Mouse (Mus musculus) lung, postnatal 4 days (tissue): ENCODE results near the gene Itga7.

Experiments
- DNase-seq, 2 experiments: peaks; one replicate each; pipeline ENCODE4 v3.0.0; 2021

The Itga7 gene

DNA sequence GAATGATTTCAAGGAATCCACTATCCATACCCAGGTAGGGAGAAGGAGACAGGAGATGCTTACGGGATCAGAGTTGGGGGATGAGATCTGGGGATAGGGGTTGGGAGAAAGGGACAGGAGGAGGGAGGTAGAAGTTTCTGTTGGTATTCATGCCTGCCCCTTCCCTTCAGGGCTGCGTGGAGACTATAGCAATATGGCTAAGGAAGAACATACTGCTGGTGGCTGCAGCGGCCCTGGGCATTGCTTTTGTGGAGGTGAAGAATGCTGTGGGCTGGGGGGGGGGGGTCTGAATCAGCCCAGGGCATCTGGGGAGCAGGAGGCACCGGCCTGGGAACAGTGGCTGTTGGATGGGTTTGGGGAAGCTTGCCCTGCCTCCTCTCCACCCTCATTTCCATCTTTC is 21.4 kb upstream of the Itga7 start:
- no peak for DNase-seq

- no peak for DNase-seq
These were observed 20.8 kb upstream of the Itga7 start for GRCm38 (mm10) chr10:128912791-128913190.

DNA sequence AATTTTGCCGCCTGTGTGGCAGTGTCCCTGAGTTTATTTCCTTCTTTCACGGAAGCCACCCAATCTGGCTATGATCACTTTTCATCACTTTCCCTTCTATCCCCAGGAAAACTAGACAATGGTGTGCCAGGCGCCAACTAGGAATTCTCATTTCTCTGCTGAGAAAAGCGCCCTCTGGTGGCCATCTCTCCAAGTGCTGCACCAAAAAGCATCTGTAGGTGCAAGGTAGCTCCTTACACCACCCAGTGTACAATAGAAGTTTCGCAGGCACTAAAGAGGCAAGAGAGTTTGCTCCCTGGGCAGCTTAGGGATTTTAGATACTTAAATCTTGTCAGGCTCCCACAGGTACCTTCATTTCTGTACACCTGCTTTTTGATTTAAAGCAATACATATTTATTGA is 20.4 kb upstream of the Itga7 start:
- DNase-seq, result peak; percentile 85 to 92

GRCm38 (mm10) chr10:128913696-128914095 is 19.9 kb upstream of the Itga7 start:
- no peak for DNase-seq

DNA sequence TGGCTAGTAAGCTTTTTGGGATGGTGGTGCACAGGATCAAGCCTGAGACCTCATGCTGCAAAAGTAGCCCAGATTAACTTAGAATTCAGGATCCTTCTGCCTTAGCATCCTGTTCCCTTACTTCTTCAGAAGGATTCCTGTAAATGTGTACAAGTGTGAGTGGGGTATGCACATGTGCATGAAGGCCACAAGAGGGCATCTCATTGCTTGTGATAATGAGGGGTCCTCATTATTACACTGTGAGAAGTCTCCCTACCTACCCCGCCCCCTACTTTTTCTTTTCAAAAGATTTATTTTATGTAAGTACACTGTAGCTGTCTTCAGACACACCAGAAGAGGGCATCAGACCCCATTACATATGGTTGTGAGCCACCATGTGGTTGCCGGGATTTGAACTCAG is 18.1 kb upstream of the Itga7 start:
- no peak for DNase-seq

DNA sequence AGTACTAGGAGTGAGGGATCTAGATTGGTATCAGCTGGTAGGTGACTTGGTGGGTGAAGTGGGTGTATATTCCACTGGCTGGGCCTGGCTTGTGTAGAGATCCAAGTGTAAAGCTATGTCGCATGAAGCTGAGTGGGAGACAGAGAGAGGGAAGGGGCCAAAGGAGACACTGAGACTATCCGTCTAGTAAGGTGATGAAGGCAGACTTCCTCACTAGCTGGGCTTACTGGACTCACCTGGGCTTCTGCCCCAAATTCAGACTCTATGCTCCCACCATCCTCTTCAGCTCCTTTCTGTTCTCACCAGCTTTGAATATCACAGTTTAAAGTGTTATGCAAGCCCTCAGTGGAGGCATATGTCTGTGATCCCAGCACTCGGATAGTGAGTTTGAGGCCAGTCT is 17.0 kb upstream of the Itga7 start:
- DNase-seq, result no peak

GRCm38 (mm10) chr10:128917400-128917799 is 16.2 kb upstream of the Itga7 start:
- no peak for DNase-seq

- DNase-seq, result peak in 1 of 2 experiments; percentile 64
These were observed 15.4 kb upstream of the Itga7 start for GRCm38 (mm10) chr10:128918246-128918645.

GRCm38 (mm10) chr10:128919203-128919631 is 14.4 kb upstream of the Itga7 start:
- DNase-seq, result peak in 1 of 2 experiments; percentile 53

DNA sequence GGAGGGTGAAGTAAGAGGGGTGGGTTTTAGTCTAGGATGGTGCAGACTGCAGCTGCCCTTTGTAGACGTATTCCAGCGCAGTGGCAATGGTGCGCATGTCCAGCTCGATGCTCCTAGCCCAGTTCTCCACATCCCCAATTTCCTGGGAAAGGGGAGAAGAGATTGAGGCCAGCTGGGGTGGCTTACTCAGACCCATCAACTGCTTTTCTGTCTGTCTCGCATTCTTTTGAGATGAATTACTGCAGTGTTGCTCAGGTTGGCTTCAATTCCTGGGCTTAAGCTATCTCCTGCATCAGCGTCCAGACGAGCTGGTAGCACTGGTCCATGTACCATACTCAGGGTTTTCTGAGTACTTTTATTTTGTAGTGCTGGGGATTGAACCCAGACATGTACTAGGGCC is 13.7 kb upstream of the Itga7 start:
- no peak for DNase-seq

GRCm38 (mm10) chr10:128920736-128921161 is 12.9 kb upstream of the Itga7 start:
- peak in 1 of 2 experiments; percentile 53 for DNase-seq

- no peak for DNase-seq
These were observed 12.4 kb upstream of the Itga7 start for GRCm38 (mm10) chr10:128921251-128921650.

GRCm38 (mm10) chr10:128921883-128922821 is 11.5 kb upstream of the Itga7 start:
- DNase-seq, result no peak

GRCm38 (mm10) chr10:128922822-128923012 is 10.9 kb upstream of the Itga7 start, which contains the start of gene Rdh5:
Rdh5 (minus strand) TSS chr10:128922888.
- DNase-seq, result no peak

GRCm38 (mm10) chr10:128923013-128923691 is 10.5 kb upstream of the Itga7 start:
- DNase-seq, result peak; percentile 97 to 98

DNA sequence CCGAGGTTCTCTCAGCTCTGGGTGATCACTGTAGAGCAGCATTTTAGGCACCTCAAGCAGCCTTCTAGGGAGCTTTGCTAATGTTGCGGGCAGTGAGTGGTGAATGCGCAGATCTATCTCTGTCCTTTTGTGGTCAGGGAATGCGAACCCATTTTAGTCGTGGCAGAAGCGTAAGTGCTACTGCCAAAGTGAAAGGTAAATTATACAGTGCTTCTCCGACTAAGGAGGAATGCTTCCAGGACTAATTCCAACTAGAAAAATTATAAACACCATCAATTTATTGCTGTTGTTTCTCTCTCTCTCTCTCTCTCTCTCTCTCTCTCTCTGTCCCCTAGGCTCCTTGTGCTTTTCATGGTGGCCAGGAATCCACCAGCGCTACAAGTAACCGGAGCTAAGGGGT is 9.7 kb upstream of the Itga7 start, which contains the start of gene Bloc1s1:
Gene Bloc1s1 (minus strand): TSS at position 101 of the 400 bp plus-strand sequence.
- DNase-seq, result no peak

DNA sequence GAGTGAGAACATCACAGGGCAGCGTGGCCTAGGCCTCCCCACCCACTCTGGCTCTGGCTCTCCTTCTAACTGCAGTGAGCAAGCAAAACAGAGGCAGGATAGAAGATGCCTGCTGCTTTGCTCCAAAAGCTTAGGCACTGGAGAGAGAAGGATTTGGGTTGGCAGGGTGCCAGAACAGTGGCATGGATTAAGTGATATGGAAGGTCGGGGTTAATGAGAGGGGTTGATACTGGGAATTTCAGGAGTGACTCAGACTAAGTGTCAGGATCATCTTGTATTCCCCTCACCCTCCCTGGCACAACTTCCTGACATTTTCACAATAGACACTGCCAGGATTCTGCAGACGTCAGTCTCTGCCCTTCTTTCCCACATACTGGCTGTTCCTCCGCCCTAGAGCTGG is 5.3 kb upstream of the Itga7 start:
- no peak for DNase-seq

DNA sequence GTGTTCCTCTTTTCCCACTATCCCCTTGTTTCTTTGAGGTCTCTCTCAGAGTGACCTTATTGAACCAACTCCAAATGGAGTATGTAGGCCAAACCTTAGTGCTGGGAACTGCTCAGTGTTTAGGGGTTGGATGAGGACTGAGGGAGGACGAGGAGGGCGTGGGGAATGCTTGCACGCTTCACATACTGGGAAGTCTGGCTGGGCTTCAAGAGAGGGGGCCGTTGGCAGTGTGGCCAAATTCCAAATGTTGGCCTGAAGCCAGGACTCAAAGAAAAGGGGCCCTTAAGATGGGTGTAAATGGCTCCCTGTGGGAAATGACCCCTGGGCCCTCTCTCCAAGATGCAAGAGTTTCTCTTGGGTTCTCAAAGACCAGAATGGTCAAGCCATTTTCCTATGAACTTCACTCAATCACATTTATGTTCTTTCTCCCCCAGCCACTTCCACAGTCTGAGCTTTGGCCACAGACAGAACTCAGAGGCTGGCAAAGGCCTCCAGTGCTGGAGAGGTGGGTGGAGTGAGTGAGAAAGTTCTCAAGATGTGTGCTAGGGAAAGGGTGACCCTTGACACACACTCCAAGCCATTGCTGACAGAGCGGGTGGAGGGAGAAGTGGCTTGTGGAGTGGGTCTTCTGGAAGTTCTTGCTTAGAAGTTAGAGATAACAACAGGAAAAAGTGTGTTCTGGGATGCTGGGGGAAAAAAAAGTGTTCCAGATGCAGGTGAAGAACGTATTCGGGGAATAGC is 3.8 kb upstream of the Itga7 start:
- peak; percentile 65 to 83 for DNase-seq

DNA sequence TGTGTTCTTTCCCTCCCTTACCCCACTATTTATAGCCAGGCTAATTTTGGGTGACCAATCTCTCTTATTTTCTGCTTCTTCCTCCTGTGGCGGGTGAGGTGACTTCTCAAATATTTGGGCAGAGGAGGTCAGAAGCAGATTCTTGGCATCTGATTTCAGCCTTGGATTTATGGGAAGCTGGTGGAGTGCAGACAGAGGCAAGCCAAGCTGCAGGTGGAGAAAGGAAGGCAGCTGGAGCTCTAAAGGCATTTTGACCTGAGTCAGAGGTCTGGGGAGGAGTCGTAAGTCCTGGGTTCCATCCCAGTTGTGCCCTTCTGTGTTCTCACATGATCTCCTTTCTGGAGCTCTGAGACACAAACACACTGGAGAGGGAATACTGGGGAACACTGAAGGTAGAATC is 2.2 kb upstream of the Itga7 start:
- no peak for DNase-seq

GRCm38 (mm10) chr10:128933976-128934721 is 531 bp downstream of the Itga7 start:
- DNase-seq, result no peak

GRCm38 (mm10) chr10:128934997-128935787 is 1.6 kb downstream of the Itga7 start:
- DNase-seq, result no peak
